9 mouse cellular contexts compared by ENCODE assay signal in the genomic region with DNA sequence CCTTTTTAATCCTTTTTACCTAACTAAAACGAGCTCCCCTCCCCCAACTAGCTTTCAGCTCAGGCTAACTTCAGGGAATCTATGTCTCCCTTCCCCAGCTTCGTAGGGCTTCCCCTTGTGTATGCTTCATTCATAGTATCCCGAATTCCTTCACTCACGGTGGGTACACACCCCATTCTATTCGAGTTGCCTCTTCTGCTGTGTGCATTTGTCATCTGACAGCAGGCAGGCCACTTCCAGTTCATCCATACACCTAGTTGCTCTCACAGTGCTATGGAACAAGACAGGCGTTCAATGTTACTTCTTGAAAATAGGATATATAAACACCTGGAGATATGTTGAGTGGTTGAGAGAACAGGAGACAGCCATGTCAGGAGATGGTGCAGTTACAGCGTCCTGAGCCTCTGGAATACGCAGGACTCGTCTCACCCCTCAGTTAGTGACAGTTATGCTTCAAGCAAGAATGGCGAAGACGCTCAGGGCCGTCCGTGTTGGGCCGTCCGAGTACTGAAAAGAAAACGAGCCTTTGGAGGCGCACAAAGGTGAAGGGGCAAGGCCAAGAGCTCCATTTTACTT. TPM values are rescaled to one million over a fixed set of nuclear protein-coding genes. Genes with fewer than 3 reads are reported as not detected.
DNase-seq lines count a peak whose midpoint lies in the region; ATAC-seq lines count a peak whose summit lies in the region.
"Had no signal": no experiment of that assay in that cellular context is flagged by ENCODE, and none has a peak within 500 bp of the region (broad histone marks: within the 10 kb centered on the region; RNA-seq: fewer than 3 reads in every experiment).

No protein-coding gene starts in this region.

- peak overlapping the region; percentile 88 for H3K4me2 ChIP-seq in kidney, embryonic 14.5 days (replicated peaks; ENCODE audit: low read depth, low read length)
- peak overlapping the region; percentile 76 for H3K4me2 ChIP-seq in forebrain, embryonic 15.5 days (replicated peaks)
- H3K4me2 ChIP-seq in liver, embryonic 15.5 days, result peak overlapping the region; percentile 85

- no peaks in the 10 kb centered on the region for H3K27me3 ChIP-seq in kidney, embryonic 14.5 days (ENCODE audit: control insufficient read depth, insufficient read depth, low read length)
- no peaks in the 10 kb centered on the region for H3K27me3 ChIP-seq in forebrain, embryonic 15.5 days
- H3K27me3 ChIP-seq in liver, embryonic 15.5 days, result no peaks in the 10 kb centered on the region

- H3K27ac ChIP-seq in kidney, embryonic 14.5 days (ENCODE audit: low read depth, low read length), result no peak overlapping the region
- H3K27ac ChIP-seq in forebrain, embryonic 15.5 days (replicated peaks), result peak overlapping the region; percentile 95
- peak overlapping the region; percentile 96 for H3K27ac ChIP-seq in liver, embryonic 15.5 days (replicated peaks)

- 0 out of 2 replicates have a peak, but pooled peaks cover 7% of the 10 kb centered on the region for H3K4me1 ChIP-seq in kidney, embryonic 14.5 days (ENCODE audit: control insufficient read depth, insufficient read depth, low read length)
- peaks cover 21% of the 10 kb centered on the region; the same call in 1 of the 2 replicates for H3K4me1 ChIP-seq in forebrain, embryonic 15.5 days
- H3K4me1 ChIP-seq in liver, embryonic 15.5 days (replicated peaks), result peaks cover 28% of the 10 kb centered on the region

- 8% methylated on average over 17 of the region's 17 CpGs for WGBS in kidney, embryonic 14.5 days
- WGBS in forebrain, embryonic 15.5 days, result 6% methylated on average over 17 of the region's 17 CpGs
- WGBS in liver, embryonic 15.5 days (ENCODE audit: insufficient replicate concordance), result 5% methylated on average over 17 of the region's 17 CpGs

- H3K4me3 ChIP-seq in kidney, embryonic 14.5 days (ENCODE audit: low read length), result peak overlapping the region; percentile 59
- H3K4me3 ChIP-seq in forebrain, embryonic 15.5 days, result peak overlapping the region; percentile 71
- peak overlapping the region; percentile 83 for H3K4me3 ChIP-seq in liver, embryonic 15.5 days (replicated peaks)

- no peaks in the 10 kb centered on the region for H3K9me3 ChIP-seq in kidney, embryonic 14.5 days (ENCODE audit: control insufficient read depth, low read length)
- H3K9me3 ChIP-seq in forebrain, embryonic 15.5 days, result no peaks in the 10 kb centered on the region
- H3K9me3 ChIP-seq in liver, embryonic 15.5 days (replicated peaks), result no peaks in the 10 kb centered on the region

- ATAC-seq in kidney, embryonic 14.5 days (ENCODE audit: low FRiP score, low TSS enrichment), result peak; percentile 62
- no peak; the same call in none of the 2 replicates for ATAC-seq in forebrain, embryonic 15.5 days (replicated peaks)
- ATAC-seq in liver, embryonic 15.5 days (ENCODE audit: insufficient read depth), result peak; percentile 9

- peak overlapping the region; percentile 61 for H3K9ac ChIP-seq in kidney, embryonic 14.5 days (ENCODE audit: low read depth, low read length)
- peak overlapping the region; percentile 76 for H3K9ac ChIP-seq in forebrain, embryonic 15.5 days (replicated peaks)
- H3K9ac ChIP-seq in liver, embryonic 15.5 days, result peak overlapping the region; percentile 78

- peaks cover 8% of the 10 kb centered on the region for H3K36me3 ChIP-seq in kidney, embryonic 14.5 days (ENCODE audit: control insufficient read depth, insufficient read depth, low read length)
- 0 out of 2 replicates have a peak, but pooled peaks cover 3% of the 10 kb centered on the region for H3K36me3 ChIP-seq in forebrain, embryonic 15.5 days
- H3K36me3 ChIP-seq in liver, embryonic 15.5 days (replicated peaks), result peaks cover 10% of the 10 kb centered on the region

- DNase-seq in kidney, postnatal 25 days, result no peak
- peak; percentile 16 for DNase-seq in ZHBTc4 (ENCODE audit: low read depth, low spot score)
- DNase-seq in frontal cortex, postnatal 10 days (ENCODE audit: low spot score in 2 of 2), result no peak
- no peak for DNase-seq in right cerebral cortex, adult 2 months (ENCODE audit: low spot score in 2 of 2)
- no peak for DNase-seq in gastrocnemius, postnatal 4 days (ENCODE audit: low spot score in 2 of 2)

RNA-seq across cellular contexts. Expression of gene Fdxacb1, which starts 0.4 kb away (rescaled TPM):
- polyA plus RNA-seq in kidney, embryonic 14.5 days (2014; fragmentation: Nextera tagmentation; extraction: Ambion mirVana), result 11.1 and 11.5 TPM in 2 replicates
- polyA plus RNA-seq in forebrain, embryonic 15.5 days (2015; fragmentation: Nextera tagmentation; extraction: Ambion mirVana), result 10.9 and 11.0 TPM in 2 replicates
- 8.5 and 10.3 TPM in 2 replicates for polyA plus RNA-seq in liver, embryonic 15.5 days (2015; fragmentation: Nextera tagmentation; extraction: Ambion mirVana)
- 1 to 10 TPM; 5.9 to 6.9 TPM for total RNA-seq in gastrocnemius, postnatal 4 days (2021)

RNA-seq across cellular contexts. Expression of gene Alg9, which starts 7.2 kb away (rescaled TPM):
- 23.6 and 44.2 TPM in 2 replicates for polyA plus RNA-seq in kidney, embryonic 14.5 days (2014; fragmentation: Nextera tagmentation; extraction: Ambion mirVana)
- 48.3 and 50.3 TPM in 2 replicates for polyA plus RNA-seq in forebrain, embryonic 15.5 days (2015; fragmentation: Nextera tagmentation; extraction: Ambion mirVana)
- polyA plus RNA-seq in liver, embryonic 15.5 days (2015; fragmentation: Nextera tagmentation; extraction: Ambion mirVana), result 14.3 and 14.4 TPM in 2 replicates
- 10 to 100 TPM; 15.0 to 16.3 TPM for total RNA-seq in gastrocnemius, postnatal 4 days (2021)

RNA-seq across cellular contexts. Expression of gene 1110032A03Rik, which starts 7.7 kb away (rescaled TPM):
- polyA plus RNA-seq in kidney, embryonic 14.5 days (2014; fragmentation: Nextera tagmentation; extraction: Ambion mirVana), result 35.7 and 37.8 TPM in 2 replicates
- polyA plus RNA-seq in forebrain, embryonic 15.5 days (2015; fragmentation: Nextera tagmentation; extraction: Ambion mirVana), result 46.5 and 55.9 TPM in 2 replicates
- polyA plus RNA-seq in liver, embryonic 15.5 days (2015; fragmentation: Nextera tagmentation; extraction: Ambion mirVana), result 17.4 and 18.6 TPM in 2 replicates
- 10 to 100 TPM; 15.9 to 16.9 TPM for total RNA-seq in gastrocnemius, postnatal 4 days (2021)

RNA-seq across cellular contexts. Expression of gene Hspb2, which starts 15.5 kb away (rescaled TPM):
- 0.72 and 1.0 TPM in 2 replicates for polyA plus RNA-seq in kidney, embryonic 14.5 days (2014; fragmentation: Nextera tagmentation; extraction: Ambion mirVana)
- polyA plus RNA-seq in forebrain, embryonic 15.5 days (2015; fragmentation: Nextera tagmentation; extraction: Ambion mirVana), result 1.4 TPM in 1 of 2 replicates, not detected in the other
- polyA plus RNA-seq in liver, embryonic 15.5 days (2015; fragmentation: Nextera tagmentation; extraction: Ambion mirVana), result 2.1 and 3.5 TPM in 2 replicates
- total RNA-seq in gastrocnemius, postnatal 4 days (2021), result 100 to 1,000 TPM; 135 to 140 TPM
- total RNA-seq: neutrophil, adult 5-6 weeks had no signal

RNA-seq across cellular contexts. Expression of gene Cryab, which starts 16.5 kb away (rescaled TPM):
- 15.7 and 20.6 TPM in 2 replicates for polyA plus RNA-seq in kidney, embryonic 14.5 days (2014; fragmentation: Nextera tagmentation; extraction: Ambion mirVana)
- 13.1 and 14.1 TPM in 2 replicates for polyA plus RNA-seq in forebrain, embryonic 15.5 days (2015; fragmentation: Nextera tagmentation; extraction: Ambion mirVana)
- polyA plus RNA-seq in liver, embryonic 15.5 days (2015; fragmentation: Nextera tagmentation; extraction: Ambion mirVana), result 9.9 and 15.2 TPM in 2 replicates
- total RNA-seq in gastrocnemius, postnatal 4 days (2021), result 100 to 1,000 TPM; 649 to 722 TPM
- total RNA-seq: neutrophil, adult 5-6 weeks had no signal
